Mouse (Mus musculus): Measurements from ENCODE around the gene Cyp2c50. TPM values are rescaled to one million over a fixed set of nuclear protein-coding genes. Genes with fewer than 3 reads are reported as not detected.
"Not testable (repeated sequence)": the region's sequence is repeated elsewhere in the genome, so short reads cannot be mapped to it uniquely, and the experiment has no call there.

Cyp2c50 gene
- under 1 TPM in 1 of 2 experiments, not detected in 1; 0.26 TPM for total RNA-seq (2021)
- long read RNA-seq, experiment 1, result 0 reads
- long read RNA-seq, experiment 2, result 0 reads

GRCm38 (mm10) chr19:40089421-40089820, at the start of gene Cyp2c50:
Cyp2c50 (plus strand) TSS chr19:40089688.
- DNase-seq (ENCODE audit: low spot score), result not testable (repeated sequence)

DNA sequence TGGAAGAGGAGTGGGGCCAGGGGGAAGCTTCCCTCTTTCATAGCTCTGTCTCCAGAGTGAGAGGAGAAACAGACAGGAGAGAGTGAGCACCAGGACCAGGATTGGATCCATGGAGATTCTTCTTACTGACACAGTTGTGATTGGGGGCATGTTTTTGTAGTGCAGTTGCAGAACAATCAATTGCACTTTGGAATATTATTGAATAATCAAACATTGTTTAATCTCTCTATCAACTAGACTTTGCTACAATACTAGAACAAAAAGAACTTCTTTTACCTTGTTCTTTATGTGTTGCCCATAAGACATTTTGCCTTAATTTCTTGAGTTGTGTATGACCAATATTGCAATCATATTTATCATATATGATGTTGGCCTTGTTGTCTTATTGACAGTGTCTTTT, 15.8 kb upstream of the Cyp2c50 start, which contains the start of gene Cyp2c54:
Gene Cyp2c54 (minus strand): TSS at position 127 of the 400 bp plus-strand sequence.
- DNase-seq (ENCODE audit: low spot score), result no peak

GRCm38 (mm10) chr19:40088381-40088780, 1.1 kb upstream of the Cyp2c50 start:
- DNase-seq (ENCODE audit: low spot score), result no peak

DNA sequence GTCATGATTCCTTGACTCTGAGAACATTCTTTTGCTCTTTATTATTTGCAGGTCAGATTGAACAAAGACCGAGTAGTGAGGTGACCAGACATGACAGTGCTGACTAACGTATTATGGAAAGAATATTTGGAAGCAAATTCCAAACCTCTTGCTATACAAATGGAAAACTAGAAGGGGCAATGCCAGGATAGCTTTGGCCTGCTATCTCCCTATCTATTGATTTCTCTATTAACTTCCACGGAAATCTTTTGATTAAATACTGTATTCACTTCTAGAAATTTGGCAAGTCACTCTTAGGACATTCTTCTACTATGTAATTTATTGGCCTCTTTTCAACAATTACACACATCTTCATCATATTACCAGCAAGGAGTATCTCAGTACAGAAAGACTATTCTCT, 1.6 kb downstream of the Cyp2c50 start:
- DNase-seq (ENCODE audit: low spot score), result no peak

DNA sequence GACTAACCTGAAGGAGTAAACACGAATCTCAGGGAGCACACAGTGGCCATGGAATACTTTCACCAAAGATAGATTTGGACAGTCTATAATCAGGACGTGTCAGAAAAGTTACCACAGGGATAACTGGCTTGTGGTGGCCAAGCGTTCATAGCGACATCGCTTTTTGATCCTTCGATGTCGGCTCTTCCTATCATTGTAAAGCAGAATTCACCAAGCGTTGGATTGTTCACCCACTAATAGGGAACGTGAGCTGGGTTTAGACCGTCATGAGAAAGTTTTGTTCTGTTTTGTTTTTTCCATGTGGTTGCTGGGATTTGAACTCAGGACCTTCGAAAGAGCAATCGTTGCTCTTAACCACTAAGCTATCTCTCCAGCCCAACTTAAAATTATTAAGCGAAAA, 30.1 kb downstream of the Cyp2c50 start:
- not testable (repeated sequence) for DNase-seq (ENCODE audit: low spot score)

DNA sequence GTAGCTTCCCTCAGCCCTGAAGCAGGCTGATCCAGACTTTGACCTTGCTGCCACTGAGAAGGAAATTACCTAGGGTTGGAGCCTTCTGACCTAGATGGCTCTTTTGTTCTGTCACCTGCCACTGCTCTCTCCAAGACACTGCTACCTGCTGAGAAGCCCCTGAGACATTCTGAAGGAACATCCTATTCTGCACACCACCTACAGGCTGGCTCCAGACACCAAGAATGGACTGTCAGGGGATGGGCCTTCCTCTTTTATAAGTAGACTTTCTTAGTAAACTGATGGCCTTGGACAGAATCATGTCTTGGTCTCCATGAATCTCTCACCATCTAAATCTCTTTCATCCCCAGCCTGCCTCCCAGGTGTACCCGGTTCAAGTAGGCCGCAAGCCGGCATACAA, 35.7 kb downstream of the Cyp2c50 start:
- DNase-seq (ENCODE audit: low spot score), result not testable (repeated sequence)

- DNase-seq (ENCODE audit: low spot score), result not testable (repeated sequence)
These were observed 37.5 kb downstream of the Cyp2c50 start for GRCm38 (mm10) chr19:40126996-40127395.

Other genes starting within 250 kb of the Cyp2c50 start
- gene Cyp2c69, start 202.9 kb upstream of the Cyp2c50 start, total RNA-seq (2021), result not detected
- gene Cyp2c37, start 97.3 kb upstream of the Cyp2c50 start, total RNA-seq (2021), result not detected
- gene Cyp2c54, start 15.9 kb upstream of the Cyp2c50 start, total RNA-seq (2021), result not detected
- gene Cyp2c70, start 97.6 kb downstream of the Cyp2c50 start, total RNA-seq (2021), result not detected
- 100 to 1,000 TPM; 101 to 168 TPM for gene Pdlim1, start 182.2 kb downstream of the Cyp2c50 start, total RNA-seq (2021)

Data from gastrocnemius, adult 18-20 months (tissue).